Mouse (Mus musculus): ENCODE data around the gene Jarid2. TPM values are rescaled to one million over a fixed set of nuclear protein-coding genes. Genes with fewer than 3 reads are reported as not detected.

The Jarid2 gene
- total RNA-seq, 2 experiments from 2014 or later = 26.4 to 31.9 TPM

GRCm38 (mm10) chr13:44954232-44954568 is 224.9 kb downstream of the Jarid2 start:
- Histone ChIP-seq H3K27ac (no peak overlapping the region), H3K4me3 (no peak overlapping the region)
- DNase-seq (ENCODE audit: low spot score in 2 of 2) = no peak
- no peak for TF ChIP-seq CTCF (conservative IDR thresholded peaks at IDR 0.05)

DNA sequence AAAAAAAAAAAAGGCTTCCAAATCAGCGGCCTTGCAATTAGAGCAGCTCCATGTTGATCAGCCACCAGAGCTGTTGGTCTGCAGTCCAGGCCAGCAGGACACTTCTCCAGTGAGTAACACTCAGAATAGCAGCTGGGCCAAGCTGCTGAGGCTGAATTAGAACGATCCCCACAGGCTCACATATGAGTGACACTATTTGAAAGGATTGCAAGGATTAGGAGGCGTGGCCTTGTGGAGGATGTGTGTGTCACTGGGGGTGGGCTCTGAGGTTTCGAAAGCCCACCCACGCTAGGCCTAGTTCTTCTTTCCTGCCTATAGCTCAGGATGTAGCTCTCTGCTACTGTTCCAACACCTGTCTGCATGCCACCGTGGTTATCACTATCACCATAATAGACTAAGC is 226.5 kb downstream of the Jarid2 start:
- H3K4me3 ChIP-seq = no peak overlapping the region
- no peak for DNase-seq (ENCODE audit: low spot score in 2 of 2)
- no peak for TF ChIP-seq CTCF (conservative IDR thresholded peaks at IDR 0.05)
- no peak overlapping the region for H3K27ac ChIP-seq

DNA sequence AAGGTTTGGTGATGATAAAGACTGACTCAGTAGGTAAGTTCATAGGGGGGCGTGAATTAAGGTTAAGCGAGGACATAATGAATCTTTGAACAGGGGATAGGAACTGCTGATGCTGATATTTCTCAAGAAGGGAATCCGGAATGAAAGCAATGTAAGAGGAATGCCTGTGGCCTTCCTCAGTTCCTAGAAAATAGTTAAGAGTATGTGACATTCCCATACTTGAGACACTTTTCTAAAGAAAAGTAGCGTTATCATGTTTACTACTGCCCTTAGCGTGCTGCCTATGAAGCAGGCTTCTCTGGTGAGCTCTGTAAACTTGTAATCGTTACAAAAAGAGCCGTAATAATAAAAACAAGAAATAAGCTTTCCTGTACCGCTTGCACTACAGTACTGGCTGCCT is 227.8 kb downstream of the Jarid2 start:
- no peak overlapping the region for H3K4me3 ChIP-seq
- no peak overlapping the region for H3K27ac ChIP-seq
- no peak for DNase-seq (ENCODE audit: low spot score in 2 of 2)
- TF ChIP-seq CTCF (conservative IDR thresholded peaks at IDR 0.05) = no peak

- no peak overlapping the region for H3K4me3 ChIP-seq
- DNase-seq (ENCODE audit: low spot score in 2 of 2) = peak in 1 of 2 experiments; percentile 40
- H3K27ac ChIP-seq = no peak overlapping the region
- peak; percentile 60 for TF ChIP-seq CTCF (conservative IDR thresholded peaks at IDR 0.05)
Observed at GRCm38 (mm10) chr13:44960542-44961291, 231.4 kb downstream of the Jarid2 start.
